Mouse (Mus musculus) forebrain, embryonic 15.5 days (tissue): ENCODE results near the gene Topors. TPM values are rescaled to one million over a fixed set of nuclear protein-coding genes. Genes with fewer than 3 reads are reported as not detected.

Experiments used
- ATAC-seq: fragments of 200-750 bp; cut with Nextera tagmentation; replicated peaks from 2 replicates; pipeline ENCODE4 v1.8.0; 2017; ENCODE audit warnings: mild to moderate bottlenecking, moderate TSS enrichment, moderate library complexity
- H3K27ac ChIP-seq: fragments of 300-500 bp; sonication (generic); replicated peaks from 2 replicates; pipeline ENCODE4 v1.5.1; 2015; ENCODE audit warnings: mild to moderate bottlenecking, inconsistent platforms
- H3K27me3 ChIP-seq: fragments of 300-500 bp; sonication (generic); 2 replicates; pipeline ENCODE4 v1.6.1; 2015; ENCODE audit warnings: inconsistent platforms
- H3K36me3 ChIP-seq: fragments of 300-500 bp; sonication (generic); 2 replicates; pipeline ENCODE4 v1.6.1; 2015; ENCODE audit warnings: mild to moderate bottlenecking, inconsistent platforms
- H3K4me1 ChIP-seq: fragments of 300-500 bp; sonication (generic); 2 replicates; pipeline ENCODE4 v1.6.1; 2015; ENCODE audit warnings: inconsistent platforms
- H3K4me2 ChIP-seq: fragments of 300-500 bp; sonication (generic); replicated peaks from 2 replicates; pipeline ENCODE4 v1.6.1; 2015; ENCODE audit warnings: mild to moderate bottlenecking, inconsistent platforms
- H3K4me3 ChIP-seq: fragments of 300-500 bp; sonication (generic); 2 replicates; pipeline ENCODE4 v1.5.1; 2015; ENCODE audit warnings: mild to moderate bottlenecking, inconsistent platforms
- H3K9ac ChIP-seq: fragments of 300-500 bp; sonication (generic); replicated peaks from 2 replicates; pipeline ENCODE4 v1.6.1; 2015; ENCODE audit warnings: mild to moderate bottlenecking, inconsistent platforms
- H3K9me3 ChIP-seq: fragments of 300-500 bp; sonication (generic); 2 replicates; pipeline ENCODE4 v1.6.1; 2016; ENCODE audit warnings: inconsistent platforms
- WGBS: fragments of 180-500 bp; shearing (Covaris S2); methylation state at CpG from one replicate; pipeline ENCODE4 v1.1.7; 2015; ENCODE audit warnings: mixed read lengths; 5-methylcytosine and 5-hydroxymethylcytosine counted together
- polyA plus RNA-seq: library from polyadenylated mRNA; unstranded; fragments of >200 nt; fragmentation: Nextera tagmentation; extraction: Ambion mirVana; gene quantifications from 2 replicates; pipeline ENCODE4 v1.2.1, GENCODE M21; 2015

Topors gene
- polyA plus RNA-seq, 1 experiment from 2014 or later: 41.5 TPM

- ATAC-seq: no peak
- no peak overlapping the region for H3K9ac ChIP-seq
- no peak overlapping the region for H3K4me3 ChIP-seq
- H3K27me3 ChIP-seq: no peaks in the 10 kb centered on the region
- 53% methylated on average over 21 of the region's 21 CpGs for WGBS
- H3K36me3 ChIP-seq: no peaks in the 10 kb centered on the region
- H3K4me1 ChIP-seq: 0 out of 2 replicates have a peak, but pooled peaks cover 6% of the 10 kb centered on the region
- H3K4me2 ChIP-seq: no peak overlapping the region
- H3K9me3 ChIP-seq: no peaks in the 10 kb centered on the region
- H3K27ac ChIP-seq: no peak overlapping the region
Measured at GRCm38 (mm10) chr4:40221876-40222585, 47.6 kb downstream of the Topors start.

GRCm38 (mm10) chr4:40221004-40221760 lies 48.5 kb downstream of the Topors start:
- H3K4me2 ChIP-seq: peak overlapping the region; percentile 31; the same call in 1 of the 2 replicates

GRCm38 (mm10) chr4:40220437-40220836 lies 49.2 kb downstream of the Topors start:
- H3K4me3 ChIP-seq: peak overlapping the region; percentile 9; the same call in 1 of the 2 replicates
- H3K36me3 ChIP-seq: no peaks in the 10 kb centered on the region
- no peak; the same call in 1 of the 2 replicates for ATAC-seq
- WGBS: 22% methylated on average over 12 of the region's 12 CpGs
- no peaks in the 10 kb centered on the region for H3K9me3 ChIP-seq
- H3K9ac ChIP-seq: no peak overlapping the region; the same call in 1 of the 2 replicates
- H3K27me3 ChIP-seq: no peaks in the 10 kb centered on the region
- 0 out of 2 replicates have a peak, but pooled peaks cover 6% of the 10 kb centered on the region for H3K4me1 ChIP-seq
- peak overlapping the region; percentile 31 for H3K4me2 ChIP-seq
- no peak overlapping the region for H3K27ac ChIP-seq

More at GRCm38 (mm10) chr4:40221004-40221760, 48.5 kb downstream of the Topors start:
- WGBS: 41% methylated on average over 14 of the region's 14 CpGs
- Histone ChIP-seq H3K4me3 (no peak overlapping the region), H3K27me3 (no peaks in the 10 kb centered on the region), H3K36me3 (no peaks in the 10 kb centered on the region), H3K9ac (no peak overlapping the region), H3K9me3 (no peaks in the 10 kb centered on the region), H3K27ac (no peak overlapping the region), H3K4me1 (0 out of 2 replicates have a peak, but pooled peaks cover 6% of the 10 kb centered on the region)
- no peak; the same call in 1 of the 2 replicates for ATAC-seq

- H3K4me3 ChIP-seq: no peak overlapping the region
- ATAC-seq: no peak
- no peaks in the 10 kb centered on the region for H3K36me3 ChIP-seq
- no peaks in the 10 kb centered on the region for H3K9me3 ChIP-seq
- no peaks in the 10 kb centered on the region for H3K27me3 ChIP-seq
- 0 out of 2 replicates have a peak, but pooled peaks cover 6% of the 10 kb centered on the region for H3K4me1 ChIP-seq
- whole genome bisulfite sequencing: 79% methylated on average over 7 of the region's 7 CpGs
- no peak overlapping the region for H3K4me2 ChIP-seq
- no peak overlapping the region for H3K27ac ChIP-seq
- H3K9ac ChIP-seq: no peak overlapping the region
Measured at GRCm38 (mm10) chr4:40218382-40218781, 51.3 kb downstream of the Topors start.

GRCm38 (mm10) chr4:40217910-40218309 lies 51.7 kb downstream of the Topors start:
- H3K4me3 ChIP-seq: no peak overlapping the region
- ATAC-seq: no peak

GRCm38 (mm10) chr4:40212177-40212576 lies 57.5 kb downstream of the Topors start:
- Histone ChIP-seq H3K27ac (no peak overlapping the region), H3K36me3 (no peaks in the 10 kb centered on the region), H3K9ac (no peak overlapping the region), H3K9me3 (no peaks in the 10 kb centered on the region), H3K4me2 (no peak overlapping the region), H3K27me3 (no peaks in the 10 kb centered on the region), H3K4me1 (no peaks in the 10 kb centered on the region), H3K4me3 (no peak overlapping the region)
- no peak for ATAC-seq
- WGBS: 95% methylated on average over 6 of the region's 6 CpGs

More at GRCm38 (mm10) chr4:40217910-40218309, 51.7 kb downstream of the Topors start:
- H3K4me2 ChIP-seq: no peak overlapping the region
- 63% methylated on average over 3 of the region's 3 CpGs for WGBS
- H3K9me3 ChIP-seq: no peaks in the 10 kb centered on the region
- no peaks in the 10 kb centered on the region for H3K36me3 ChIP-seq
- H3K27ac ChIP-seq: no peak overlapping the region
- H3K4me1 ChIP-seq: 0 out of 2 replicates have a peak, but pooled peaks cover 6% of the 10 kb centered on the region
- H3K27me3 ChIP-seq: no peaks in the 10 kb centered on the region
- no peak overlapping the region for H3K9ac ChIP-seq

Other genes with a start within 250 kb of the Topors start
- 51.8 and 53.0 TPM in 2 replicates for gene Aco1, start 126.8 kb downstream of the Topors start, polyA plus RNA-seq
- 2.7 and 3.2 TPM in 2 replicates for gene Ddx58, start 30.0 kb downstream of the Topors start, polyA plus RNA-seq
- 16.9 and 17.9 TPM in 2 replicates for gene Smim27, start 271 bp downstream of the Topors start, polyA plus RNA-seq
- 286 and 305 TPM in 2 replicates for gene Ndufb6, start 9.6 kb upstream of the Topors start, polyA plus RNA-seq
- 0.56 and 0.74 TPM in 2 replicates for gene Tmem215, start 202.3 kb upstream of the Topors start, polyA plus RNA-seq